Mouse (Mus musculus): ENCODE data around the gene Popdc3. TPM values are rescaled to one million over a fixed set of nuclear protein-coding genes. Genes with fewer than 3 reads are reported as not detected.

The Popdc3 gene
- polyA plus RNA-seq (2014; fragmentation: Illumina TruSeq; extraction: RNeasy Lipid Tissue Mini Kit (QIAGEN cat#74804); ENCODE audit: low read depth, low replicate concordance) = 0.11 TPM

DNA sequence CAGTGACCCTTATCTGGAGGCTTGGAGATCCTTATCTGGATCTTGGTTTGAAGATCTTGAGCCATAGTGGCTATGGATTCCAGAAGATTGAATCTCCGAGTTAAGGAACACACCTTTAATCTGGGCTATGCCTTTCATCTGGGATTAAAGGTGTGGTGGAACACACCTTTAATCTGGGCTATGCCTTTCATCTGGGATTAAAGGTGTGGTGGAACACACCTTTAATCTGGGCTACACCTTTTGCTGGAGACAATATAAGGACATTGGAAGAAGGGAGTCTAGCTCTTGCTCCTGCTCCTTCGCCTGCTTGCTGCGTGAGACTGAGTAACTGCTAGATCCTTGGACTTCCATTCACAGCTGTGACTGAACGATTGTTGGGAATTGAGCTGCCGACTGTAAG lies at the start of gene Popdc3:
Gene Popdc3 (plus strand): TSS at position 301 of the 400 bp plus-strand sequence.

GRCm38 (mm10) chr10:45335434-45336422 lies 157.8 kb downstream of the Popdc3 start, which contains the start of gene Bves:
TSS of gene Bves (plus strand) at chr10:45335772.

Other genes with a start within 250 kb of the Popdc3 start
- gene Prep, start 110.9 kb upstream of the Popdc3 start, polyA plus RNA-seq (2014; fragmentation: Illumina TruSeq; extraction: RNeasy Lipid Tissue Mini Kit (QIAGEN cat#74804); ENCODE audit: low read depth, low replicate concordance) = 1.8 TPM
- 0.31 TPM for gene Bves, start 157.7 kb downstream of the Popdc3 start, polyA plus RNA-seq (2014; fragmentation: Illumina TruSeq; extraction: RNeasy Lipid Tissue Mini Kit (QIAGEN cat#74804); ENCODE audit: low read depth, low replicate concordance)